Mouse (Mus musculus) forebrain, embryonic 13.5 days (tissue): Measurements from ENCODE around the gene Asb8. TPM values are rescaled to one million over a fixed set of nuclear protein-coding genes. Genes with fewer than 3 reads are reported as not detected.

Experiments
- ATAC-seq: fragments of 200-750 bp; cut with Nextera tagmentation; 2 replicates; pipeline ENCODE4 v1.8.0; 2017
- H3K27ac ChIP-seq: fragments of 300-500 bp; sonication (generic); 2 replicates; pipeline ENCODE4 v1.5.1; 2015; ENCODE audit warnings: inconsistent platforms, mild to moderate bottlenecking, moderate library complexity
- H3K27me3 ChIP-seq: fragments of 300-500 bp; sonication (generic); 2 replicates; pipeline ENCODE4 v1.6.1; 2015; ENCODE audit warnings: mild to moderate bottlenecking, inconsistent platforms
- H3K36me3 ChIP-seq: fragments of 300-500 bp; sonication (generic); 2 replicates; pipeline ENCODE4 v1.6.1; 2015; ENCODE audit warnings: mild to moderate bottlenecking, inconsistent platforms; ENCODE audit not compliant: poor library complexity, severe bottlenecking
- H3K4me1 ChIP-seq: fragments of 300-500 bp; sonication (generic); 2 replicates; pipeline ENCODE4 v1.6.1; 2015; ENCODE audit warnings: inconsistent platforms
- H3K4me2 ChIP-seq: fragments of 300-500 bp; sonication (generic); 2 replicates; pipeline ENCODE4 v1.6.1; 2015; ENCODE audit warnings: inconsistent platforms, mild to moderate bottlenecking, moderate library complexity
- H3K4me3 ChIP-seq: fragments of 300-500 bp; sonication (generic); 2 replicates; pipeline ENCODE4 v1.5.1; 2015; ENCODE audit warnings: mild to moderate bottlenecking, inconsistent platforms
- H3K9ac ChIP-seq: fragments of 300-500 bp; sonication (generic); 2 replicates; pipeline ENCODE4 v1.6.1; 2015; ENCODE audit warnings: mild to moderate bottlenecking, inconsistent platforms
- H3K9me3 ChIP-seq: fragments of 300-500 bp; sonication (generic); replicated peaks from 2 replicates; pipeline ENCODE4 v1.6.1; 2016; ENCODE audit warnings: inconsistent platforms
- WGBS: fragments of 180-500 bp; shearing (Covaris S2); methylation state at CpG from one replicate; pipeline ENCODE4 v1.1.7; 2015; 5-methylcytosine and 5-hydroxymethylcytosine counted together
- polyA plus RNA-seq: library from polyadenylated mRNA; unstranded; fragments of >200 nt; fragmentation: Nextera tagmentation; extraction: Ambion mirVana; gene quantifications from 2 replicates; pipeline ENCODE4 v1.2.1, GENCODE M21; 2015

The Asb8 gene
- polyA plus RNA-seq, 1 experiment from 2014 or later: 41.4 TPM

DNA sequence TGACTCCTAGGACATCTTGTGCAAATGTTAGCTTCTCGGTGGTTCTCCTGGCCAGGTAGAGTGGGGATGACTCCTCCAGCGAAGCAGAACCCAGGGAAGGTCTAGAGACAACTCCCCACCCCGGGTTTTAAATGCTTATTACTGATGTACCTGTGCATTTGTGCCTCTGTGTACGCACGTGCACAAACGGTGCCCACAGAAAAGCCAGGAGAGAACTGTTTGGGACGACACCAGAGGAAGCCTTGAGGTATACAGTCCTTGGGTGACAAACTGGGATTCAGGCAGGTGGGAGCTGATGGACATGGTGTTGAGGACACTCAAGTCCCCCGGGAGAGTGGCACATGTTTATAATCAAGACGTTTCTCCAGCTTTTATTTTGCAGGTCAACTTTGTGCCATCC lies 5.5 kb upstream of the Asb8 start:
- ATAC-seq: no peak
- no peak overlapping the region for H3K4me3 ChIP-seq
- WGBS: 76% methylated on average over 9 of the region's 9 CpGs
- no peaks in the 10 kb centered on the region for H3K36me3 ChIP-seq
- H3K4me2 ChIP-seq: peak overlapping the region; percentile 86
- no peak overlapping the region for H3K9ac ChIP-seq
- peaks cover 40% of the 10 kb centered on the region for H3K4me1 ChIP-seq
- peaks cover 52% of the 10 kb centered on the region for H3K27me3 ChIP-seq
- no peak overlapping the region for H3K27ac ChIP-seq
- H3K9me3 ChIP-seq: no peaks in the 10 kb centered on the region

DNA sequence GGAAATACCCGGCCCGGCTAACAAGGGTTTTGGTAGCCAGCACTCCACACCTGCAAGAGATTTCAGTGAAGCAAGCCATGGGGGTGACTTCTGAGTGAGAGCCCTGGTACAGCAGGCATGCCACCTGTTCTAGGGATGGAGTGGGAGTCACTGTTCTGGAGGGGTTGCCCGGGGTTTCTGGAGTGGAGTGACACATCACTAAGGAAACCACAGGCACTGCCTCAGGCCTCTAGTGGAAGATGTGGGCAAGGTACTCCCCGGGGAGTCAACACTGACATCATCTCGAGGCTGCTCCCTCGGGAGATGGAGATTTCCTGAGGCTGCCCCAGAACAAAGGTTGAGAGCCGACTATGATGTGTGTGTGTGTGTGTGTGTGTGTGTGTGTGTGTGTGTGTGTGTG lies 4.9 kb upstream of the Asb8 start:
- no peaks in the 10 kb centered on the region for H3K36me3 ChIP-seq
- H3K27me3 ChIP-seq: peaks cover 54% of the 10 kb centered on the region
- peak overlapping the region; percentile 48 for H3K9ac ChIP-seq
- H3K4me2 ChIP-seq: peak overlapping the region; percentile 86
- ATAC-seq: no peak
- H3K27ac ChIP-seq: no peak overlapping the region
- H3K9me3 ChIP-seq: no peaks in the 10 kb centered on the region
- H3K4me1 ChIP-seq: peaks cover 40% of the 10 kb centered on the region
- H3K4me3 ChIP-seq: peak overlapping the region; percentile 57
- 35% methylated on average over 7 of the region's 7 CpGs for WGBS

DNA sequence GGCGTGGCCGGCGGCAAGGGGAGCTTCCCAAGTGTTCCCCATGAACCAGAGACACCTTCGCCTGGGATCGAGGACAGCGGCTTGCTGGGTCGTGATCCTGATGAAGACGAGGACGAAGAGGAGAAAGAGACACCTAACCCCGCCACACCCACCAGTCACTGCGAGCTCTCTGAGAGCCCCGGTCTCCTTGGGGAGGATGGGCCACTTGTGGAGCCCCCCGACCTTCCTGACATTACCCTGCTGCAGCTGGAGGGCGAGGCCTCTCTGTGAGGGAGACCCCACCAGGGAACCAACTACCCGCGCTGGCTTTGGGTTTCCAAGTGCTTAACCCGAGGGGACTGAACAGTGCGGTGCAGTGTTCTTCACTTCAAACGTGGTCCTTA lies 3.2 kb upstream of the Asb8 start:
- Histone ChIP-seq H3K27ac (no peak overlapping the region), H3K9me3 (no peaks in the 10 kb centered on the region), H3K36me3 (no peaks in the 10 kb centered on the region), H3K4me1 (peaks cover 37% of the 10 kb centered on the region), H3K4me2 (peak overlapping the region; percentile 86), H3K4me3 (peak overlapping the region; percentile 57), H3K9ac (peak overlapping the region; percentile 70), H3K27me3 (peaks cover 48% of the 10 kb centered on the region)
- no peak for ATAC-seq
- WGBS: 4% methylated on average over 19 of the region's 19 CpGs

DNA sequence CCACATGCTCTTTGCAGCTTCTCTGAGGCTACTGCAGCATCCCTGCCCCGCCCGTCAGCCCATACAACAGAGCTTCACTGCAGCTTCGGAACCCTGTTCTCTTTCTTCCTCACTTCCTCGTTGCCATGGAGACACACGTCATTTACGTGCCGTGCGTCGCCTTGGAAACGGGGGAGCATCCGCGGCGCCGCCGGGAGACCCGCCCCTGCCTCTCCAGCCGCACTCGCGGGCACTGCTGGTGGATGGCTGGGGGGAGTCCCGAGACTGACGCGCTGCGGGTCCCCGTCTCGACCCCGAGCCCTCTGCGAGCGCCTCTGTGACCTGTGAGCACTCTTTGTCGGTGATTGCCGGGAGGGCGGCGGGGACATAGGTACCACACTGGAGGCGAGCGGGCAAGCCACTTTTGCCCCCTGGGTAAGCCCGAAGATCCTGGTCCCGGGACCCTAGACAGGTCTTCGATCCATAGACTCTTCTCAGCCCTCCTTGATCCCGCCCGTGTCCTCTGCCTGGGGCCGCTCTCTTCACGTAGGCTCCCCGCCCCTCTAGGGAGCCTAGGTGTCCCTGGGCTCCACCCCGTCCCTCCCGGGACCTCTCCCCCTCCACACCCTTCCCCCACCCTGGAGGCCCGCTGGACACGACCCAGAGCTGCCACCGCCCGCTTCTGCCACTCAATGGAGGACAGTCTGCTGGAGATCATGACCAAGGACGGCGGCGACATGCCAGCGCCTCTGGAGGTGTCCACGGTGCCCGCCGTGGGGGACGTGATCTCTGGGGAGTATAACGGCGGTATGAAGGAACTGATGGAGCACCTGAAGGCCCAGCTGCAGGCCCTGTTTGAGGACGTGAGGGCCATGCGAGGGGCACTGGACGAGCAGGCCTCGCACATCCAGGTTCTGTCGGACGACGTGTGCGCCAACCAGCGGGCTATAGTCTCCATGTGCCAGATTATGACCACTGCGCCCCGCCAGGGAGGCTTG lies 2.5 kb upstream of the Asb8 start:
- WGBS: under 1% methylated on average over 69 of the region's 69 CpGs
- peak; percentile 97 for ATAC-seq
- Histone ChIP-seq H3K9me3 (no peaks in the 10 kb centered on the region), H3K9ac (peak overlapping the region; percentile 70), H3K4me1 (peaks cover 37% of the 10 kb centered on the region), H3K27ac (peak overlapping the region; percentile 95), H3K27me3 (peaks cover 46% of the 10 kb centered on the region), H3K4me3 (peak overlapping the region; percentile 57), H3K36me3 (no peaks in the 10 kb centered on the region), H3K4me2 (peak overlapping the region; percentile 86)

DNA sequence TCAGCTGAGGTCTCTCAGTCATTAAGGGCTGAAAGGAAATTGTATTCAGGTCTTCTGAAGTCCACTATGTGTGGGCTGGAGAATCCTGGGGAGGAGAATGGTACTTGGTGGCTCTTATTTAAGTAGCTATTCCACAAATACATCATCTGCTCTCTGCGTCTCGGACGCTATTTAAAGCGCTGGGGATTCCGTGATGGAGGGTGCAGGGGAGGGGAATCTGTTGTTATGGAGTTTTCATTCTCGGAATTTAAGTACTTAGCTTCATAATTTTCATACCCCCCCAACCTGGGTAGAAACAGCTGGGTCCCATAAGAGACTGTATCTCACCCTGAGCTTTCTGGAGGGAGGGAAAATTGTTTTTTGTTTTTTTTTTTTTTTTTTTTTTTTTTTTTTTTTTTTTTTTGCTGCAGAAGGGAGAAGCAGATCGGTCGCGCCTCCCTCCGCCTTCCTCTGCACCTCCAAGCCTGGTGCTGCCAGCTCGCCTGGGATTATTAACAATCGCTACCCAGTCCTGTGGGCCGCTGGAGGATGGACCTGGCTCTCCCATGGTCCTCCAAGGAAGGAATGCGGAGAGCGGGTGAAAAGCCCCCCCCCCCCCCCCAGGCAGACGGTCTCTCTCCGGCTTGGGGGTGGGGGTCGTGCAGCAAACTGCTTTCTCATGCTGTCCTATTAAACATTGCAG lies 1.7 kb upstream of the Asb8 start, which contains the start of gene Ccdc184:
Gene Ccdc184 (plus strand): TSS at position 196 of the 682 bp plus-strand sequence.
- H3K36me3 ChIP-seq: no peaks in the 10 kb centered on the region
- H3K9ac ChIP-seq: peak within 1 kb of the TSS; percentile 70
- peaks cover 41% of the 10 kb centered on the region for H3K27me3 ChIP-seq
- peak; percentile 77 for ATAC-seq
- 1% methylated on average over 17 of the region's 18 CpGs for whole genome bisulfite sequencing
- peak within 1 kb of the TSS; percentile 95 for H3K27ac ChIP-seq
- H3K9me3 ChIP-seq: no peaks in the 10 kb centered on the region
- H3K4me1 ChIP-seq: peaks cover 37% of the 10 kb centered on the region
- peak within 1 kb of the TSS; percentile 57 for H3K4me3 ChIP-seq
- H3K4me2 ChIP-seq: peak within 1 kb of the TSS; percentile 86

DNA sequence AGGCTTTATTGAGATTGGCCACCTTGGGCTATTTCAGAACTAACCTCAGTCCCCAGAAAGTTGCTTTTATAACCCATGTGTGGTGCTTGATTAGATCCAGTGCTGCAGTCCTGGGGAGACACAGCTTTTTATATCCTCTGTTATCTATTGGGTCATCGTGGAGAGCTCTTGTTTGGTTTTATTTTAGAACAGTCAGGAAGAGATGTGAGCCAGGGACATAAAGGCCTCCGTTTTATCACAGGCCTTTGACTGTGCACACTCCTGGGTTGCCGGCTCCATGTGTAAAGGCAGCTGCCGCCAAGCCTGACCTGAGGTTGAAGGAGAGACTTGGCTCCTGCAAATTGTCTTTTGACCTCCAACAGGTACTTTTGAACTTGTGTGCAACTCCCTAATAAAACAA lies 2.9 kb downstream of the Asb8 start:
- no peak for ATAC-seq
- 0 out of 2 replicates have a peak, but pooled peaks cover 2% of the 10 kb centered on the region for H3K27me3 ChIP-seq
- no peak overlapping the region for H3K4me3 ChIP-seq
- H3K9me3 ChIP-seq: no peaks in the 10 kb centered on the region
- H3K36me3 ChIP-seq: no peaks in the 10 kb centered on the region
- 77% methylated on average over 4 of the region's 4 CpGs for WGBS
- H3K4me2 ChIP-seq: no peak overlapping the region
- H3K27ac ChIP-seq: no peak overlapping the region
- H3K9ac ChIP-seq: no peak overlapping the region
- peaks cover 9% of the 10 kb centered on the region for H3K4me1 ChIP-seq

DNA sequence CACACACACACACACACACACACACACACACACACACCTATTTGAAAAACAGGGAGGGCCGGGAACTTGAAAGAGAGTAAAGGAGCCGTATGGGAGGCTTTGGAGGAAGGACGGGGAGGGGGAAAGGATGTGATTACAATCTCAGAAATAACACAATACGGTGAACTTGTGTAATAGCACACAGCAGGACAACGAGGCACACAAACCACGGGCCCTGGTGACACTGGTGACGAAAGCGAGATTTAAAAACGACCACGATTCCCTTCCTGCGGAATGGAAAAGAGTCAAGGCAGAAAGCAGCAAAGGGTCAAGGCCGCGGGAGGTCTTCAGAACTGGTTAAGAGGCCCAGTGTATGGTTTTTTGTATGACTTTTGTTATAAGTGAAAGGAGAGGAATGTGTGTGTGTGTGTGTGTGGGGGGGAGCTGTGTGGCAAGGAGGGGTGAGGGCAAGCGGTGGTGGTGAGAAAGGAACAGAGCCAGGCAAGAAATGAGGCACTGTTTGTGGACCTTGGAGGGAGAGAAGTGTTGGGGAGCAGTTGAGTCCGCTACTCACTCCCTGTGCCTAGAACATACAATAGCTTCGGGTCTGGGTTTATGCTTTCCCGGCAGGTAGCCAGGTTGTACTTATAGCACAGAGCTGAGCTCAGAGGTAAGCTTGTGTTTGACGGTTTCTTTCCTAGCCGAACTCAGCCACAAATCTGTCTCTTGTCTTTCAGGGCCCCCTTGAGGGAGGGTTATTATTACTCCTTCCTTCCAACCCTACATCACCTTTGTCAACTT lies 4.2 kb downstream of the Asb8 start:
- Histone ChIP-seq H3K9ac (no peak overlapping the region), H3K4me1 (peaks cover under 1% of the 10 kb centered on the region; the same call in 1 of the 2 replicates), H3K4me3 (no peak overlapping the region), H3K36me3 (no peaks in the 10 kb centered on the region), H3K27ac (no peak overlapping the region), H3K27me3 (0 out of 2 replicates have a peak, but pooled peaks cover 2% of the 10 kb centered on the region), H3K9me3 (no peaks in the 10 kb centered on the region), H3K4me2 (no peak overlapping the region)
- WGBS: 49% methylated on average over 19 of the region's 19 CpGs
- no peak for ATAC-seq

DNA sequence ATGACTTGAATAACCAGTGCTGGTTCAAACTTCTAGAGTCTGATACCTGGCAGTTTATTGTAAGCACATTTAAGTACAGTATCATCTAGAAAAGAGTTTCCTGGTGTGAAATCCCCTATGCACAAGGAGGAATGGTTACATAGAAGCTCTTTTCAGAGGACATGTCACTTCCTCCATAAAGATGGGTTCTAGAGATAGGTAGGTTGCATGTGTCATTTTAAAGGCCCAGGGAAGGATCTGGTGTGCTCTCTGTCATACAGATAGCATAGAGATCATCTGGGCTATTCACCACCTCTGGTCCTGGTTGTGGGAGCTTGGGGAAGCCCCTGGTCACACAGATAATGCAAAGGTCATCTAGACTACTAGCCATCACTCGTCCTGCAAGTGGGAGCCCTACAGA lies 8.2 kb downstream of the Asb8 start:
- 92% methylated on average over 1 of the region's 1 CpGs for WGBS
- Histone ChIP-seq H3K9me3 (no peaks in the 10 kb centered on the region), H3K4me2 (no peak overlapping the region), H3K36me3 (no peaks in the 10 kb centered on the region), H3K27ac (no peak overlapping the region), H3K27me3 (no peaks in the 10 kb centered on the region), H3K4me1 (no peaks in the 10 kb centered on the region), H3K4me3 (no peak overlapping the region), H3K9ac (no peak overlapping the region)
- no peak for ATAC-seq

DNA sequence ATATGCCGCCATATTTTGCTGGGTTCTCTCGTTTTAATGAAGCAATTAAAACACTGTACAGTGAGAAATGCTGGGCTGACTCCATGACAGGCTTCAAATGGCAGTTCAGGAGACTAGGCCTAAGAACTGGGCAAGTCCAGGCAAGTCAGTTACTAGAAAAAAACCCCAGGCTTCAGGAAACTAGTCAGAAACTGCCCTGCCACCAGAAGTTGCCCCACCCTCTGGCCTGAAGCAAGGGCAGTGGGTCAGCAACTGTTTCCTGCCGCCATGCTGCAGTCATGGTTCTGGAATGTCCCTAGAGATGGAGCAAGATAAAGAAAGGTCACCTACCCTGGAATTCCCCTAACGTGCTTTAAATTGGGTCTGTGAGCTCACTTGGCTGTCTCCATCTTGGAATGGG lies 9.5 kb downstream of the Asb8 start:
- no peak overlapping the region for H3K9ac ChIP-seq
- no peak overlapping the region for H3K4me2 ChIP-seq
- WGBS: 79% methylated on average over 4 of the region's 4 CpGs
- no peak for ATAC-seq
- no peaks in the 10 kb centered on the region for H3K9me3 ChIP-seq
- H3K4me3 ChIP-seq: no peak overlapping the region
- no peak overlapping the region for H3K27ac ChIP-seq
- no peaks in the 10 kb centered on the region for H3K4me1 ChIP-seq
- no peaks in the 10 kb centered on the region for H3K27me3 ChIP-seq
- no peaks in the 10 kb centered on the region for H3K36me3 ChIP-seq

DNA sequence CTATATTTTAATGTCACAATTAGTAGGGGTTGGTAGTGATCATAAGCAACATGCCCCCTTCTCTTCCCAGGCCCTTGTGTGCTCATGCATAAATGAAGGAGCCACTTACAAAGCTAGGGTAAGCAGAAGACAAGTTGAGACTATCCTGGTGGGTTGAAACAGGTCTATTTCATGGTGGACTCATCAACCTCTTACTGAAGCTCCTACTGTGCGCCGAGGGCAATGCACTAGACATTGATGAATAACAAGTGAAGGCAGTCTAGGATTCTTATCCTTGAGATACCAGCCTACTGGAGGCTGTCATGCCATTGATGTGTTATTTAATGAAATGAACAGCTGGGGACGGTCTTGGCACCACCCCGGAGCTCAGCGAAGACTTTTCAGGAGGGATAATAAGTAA lies 10.2 kb downstream of the Asb8 start:
- Histone ChIP-seq H3K36me3 (no peaks in the 10 kb centered on the region), H3K27me3 (no peaks in the 10 kb centered on the region), H3K4me2 (no peak overlapping the region), H3K9ac (no peak overlapping the region), H3K27ac (no peak overlapping the region), H3K4me1 (no peaks in the 10 kb centered on the region), H3K4me3 (no peak overlapping the region), H3K9me3 (no peaks in the 10 kb centered on the region)
- no peak for ATAC-seq
- WGBS: 93% methylated on average over 5 of the region's 5 CpGs

DNA sequence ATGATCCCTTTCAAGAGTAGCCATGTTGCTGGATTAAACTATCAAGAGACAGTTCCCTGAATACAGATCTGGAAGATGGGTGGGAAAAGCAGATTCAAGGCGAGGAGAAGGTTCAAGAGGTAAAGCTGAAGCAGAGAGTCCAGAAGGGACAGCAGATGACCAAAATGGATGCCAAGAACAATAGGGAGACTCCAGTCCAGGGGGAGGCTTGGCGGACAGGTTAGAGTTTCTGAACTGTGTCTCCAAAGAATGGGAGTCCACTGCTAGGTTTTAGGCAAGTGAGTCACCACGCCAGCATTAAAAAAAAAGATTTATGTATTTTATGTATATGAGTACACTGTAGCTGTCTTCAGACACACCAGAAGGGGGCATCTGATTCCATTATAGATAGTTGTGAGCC lies 10.8 kb downstream of the Asb8 start:
- H3K36me3 ChIP-seq: no peaks in the 10 kb centered on the region
- H3K9ac ChIP-seq: no peak overlapping the region
- H3K27me3 ChIP-seq: no peaks in the 10 kb centered on the region
- no peaks in the 10 kb centered on the region for H3K9me3 ChIP-seq
- ATAC-seq: no peak
- no peak overlapping the region for H3K27ac ChIP-seq
- H3K4me2 ChIP-seq: no peak overlapping the region
- no peak overlapping the region for H3K4me3 ChIP-seq
- WGBS: 81% methylated on average over 3 of the region's 3 CpGs
- no peaks in the 10 kb centered on the region for H3K4me1 ChIP-seq

DNA sequence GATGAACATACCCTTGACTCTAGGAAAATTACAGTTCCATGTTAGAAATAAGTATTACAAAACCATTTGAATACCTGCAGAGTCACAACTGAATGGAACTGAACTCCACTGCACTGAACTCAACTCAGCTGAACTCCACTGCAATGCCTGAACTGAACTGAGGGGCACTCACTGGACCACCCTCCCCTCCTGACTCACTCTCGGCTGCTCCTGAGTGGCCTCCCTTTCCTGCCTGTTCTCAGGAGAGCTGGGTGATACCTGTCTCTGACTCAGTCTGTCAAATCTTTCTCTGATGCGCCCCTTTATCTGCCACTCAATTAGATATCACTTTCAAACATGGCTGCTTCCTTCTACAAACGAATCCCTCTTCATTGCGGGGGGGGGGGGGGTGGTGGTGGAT lies 11.3 kb downstream of the Asb8 start:
- H3K4me3 ChIP-seq: no peak overlapping the region
- no peak overlapping the region for H3K9ac ChIP-seq
- no peak overlapping the region for H3K27ac ChIP-seq
- no peak for ATAC-seq
- 66% methylated on average over 4 of the region's 4 CpGs for WGBS
- H3K27me3 ChIP-seq: no peaks in the 10 kb centered on the region
- H3K36me3 ChIP-seq: no peaks in the 10 kb centered on the region
- no peaks in the 10 kb centered on the region for H3K4me1 ChIP-seq
- no peaks in the 10 kb centered on the region for H3K9me3 ChIP-seq
- H3K4me2 ChIP-seq: no peak overlapping the region
